Mouse (Mus musculus) liver (tissue): ENCODE measurements around the gene Vgll4.

Source experiments
- DNase-seq: peaks from one replicate; pipeline ENCODE4 v3.0.0-alpha.2; 2020; ENCODE audit warnings: mixed read lengths

Gene Vgll4

GRCm38 (mm10) chr6:114969213-114970120, at the start of gene Vgll4:
TSS of gene Vgll4 (minus strand) at chr6:114969994.
- DNase-seq: peak; percentile 47

GRCm38 (mm10) chr6:115015461-115015860, 45.7 kb upstream of the Vgll4 start:
- DNase-seq: no peak

GRCm38 (mm10) chr6:115013574-115013973, 43.8 kb upstream of the Vgll4 start:
- no peak for DNase-seq

DNA sequence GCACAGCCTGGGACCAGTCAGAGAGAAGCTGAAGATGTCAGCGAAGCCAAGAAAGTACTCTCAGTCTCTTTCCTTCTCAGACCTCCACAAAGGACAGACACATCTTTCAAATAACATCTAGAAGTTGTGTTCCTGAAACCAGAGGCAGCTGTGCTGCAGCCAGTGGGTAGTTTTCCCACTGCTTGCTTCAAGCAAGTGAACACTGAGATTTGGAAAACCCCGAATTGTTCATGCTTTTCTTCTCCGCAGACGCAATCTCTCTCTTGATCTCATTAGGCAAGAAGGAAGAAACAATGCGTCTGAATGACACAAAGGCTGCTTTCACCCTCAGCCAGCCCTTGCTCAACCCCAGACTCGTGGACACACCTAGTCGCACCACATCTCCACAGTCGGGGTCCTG, 42.0 kb upstream of the Vgll4 start:
- DNase-seq: no peak

- no peak for DNase-seq
These were observed 41.0 kb upstream of the Vgll4 start for GRCm38 (mm10) chr6:115010815-115011214.

GRCm38 (mm10) chr6:115010304-115010703, 40.5 kb upstream of the Vgll4 start:
- no peak for DNase-seq

DNA sequence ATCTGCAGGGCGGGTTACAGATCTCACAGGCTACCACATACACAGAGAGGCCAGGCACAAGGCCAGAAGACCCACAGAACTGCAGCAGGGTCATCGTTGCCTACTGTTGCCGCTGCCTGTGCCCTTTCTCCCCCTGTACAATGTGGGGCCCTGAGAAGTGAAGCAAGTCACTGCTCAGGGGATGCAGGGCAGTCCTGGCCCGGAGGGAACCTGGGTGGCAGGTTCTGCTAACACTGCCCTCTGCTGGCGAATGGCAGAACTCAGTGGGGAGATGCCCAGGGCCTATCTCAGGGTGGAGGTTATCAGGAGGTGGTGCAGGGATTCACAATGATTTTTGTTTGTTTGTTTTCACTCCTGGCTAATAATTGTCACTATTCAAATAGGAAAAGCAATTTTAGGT, 37.9 kb upstream of the Vgll4 start:
- DNase-seq: peak; percentile 70

DNA sequence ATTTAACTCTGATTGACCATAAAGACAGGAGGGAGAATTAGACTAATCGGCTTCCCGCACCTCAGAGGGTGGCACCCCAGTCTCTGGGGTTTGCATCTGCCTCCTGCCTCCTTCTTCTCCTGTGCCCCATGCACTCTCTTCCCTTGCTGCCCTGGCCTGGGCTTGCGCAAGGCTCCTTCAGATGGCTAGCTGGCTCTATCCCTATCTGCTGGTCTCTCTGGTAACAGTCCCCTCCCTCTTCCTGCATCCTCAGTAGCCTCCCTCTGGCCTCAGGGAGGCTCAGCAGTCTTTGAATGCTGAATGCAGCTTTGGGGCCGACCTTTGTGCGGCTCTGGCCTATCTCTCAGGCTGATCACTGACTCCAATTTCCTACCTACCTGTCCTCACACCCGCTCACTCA, 37.2 kb upstream of the Vgll4 start:
- peak; percentile 14 for DNase-seq

DNA sequence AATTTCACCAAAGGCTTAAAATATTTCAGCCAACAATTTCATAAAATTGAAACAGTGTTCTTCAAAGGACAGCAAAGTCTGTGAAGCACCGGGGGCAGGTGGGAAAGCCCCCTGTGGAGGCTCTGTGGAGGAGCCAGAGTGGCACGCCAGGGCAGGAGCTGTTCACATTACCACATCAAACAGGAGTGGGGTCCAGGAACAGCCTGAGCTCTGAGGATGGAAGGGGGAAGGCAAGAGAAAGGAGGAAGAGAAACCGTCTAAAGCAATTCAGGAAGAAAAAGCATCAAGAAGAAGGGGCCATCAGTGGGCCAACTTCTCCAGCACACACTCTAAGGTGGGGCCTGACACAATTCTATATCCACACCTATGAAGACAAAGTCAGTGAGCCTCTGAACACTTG, 36.3 kb upstream of the Vgll4 start:
- DNase-seq: no peak

DNA sequence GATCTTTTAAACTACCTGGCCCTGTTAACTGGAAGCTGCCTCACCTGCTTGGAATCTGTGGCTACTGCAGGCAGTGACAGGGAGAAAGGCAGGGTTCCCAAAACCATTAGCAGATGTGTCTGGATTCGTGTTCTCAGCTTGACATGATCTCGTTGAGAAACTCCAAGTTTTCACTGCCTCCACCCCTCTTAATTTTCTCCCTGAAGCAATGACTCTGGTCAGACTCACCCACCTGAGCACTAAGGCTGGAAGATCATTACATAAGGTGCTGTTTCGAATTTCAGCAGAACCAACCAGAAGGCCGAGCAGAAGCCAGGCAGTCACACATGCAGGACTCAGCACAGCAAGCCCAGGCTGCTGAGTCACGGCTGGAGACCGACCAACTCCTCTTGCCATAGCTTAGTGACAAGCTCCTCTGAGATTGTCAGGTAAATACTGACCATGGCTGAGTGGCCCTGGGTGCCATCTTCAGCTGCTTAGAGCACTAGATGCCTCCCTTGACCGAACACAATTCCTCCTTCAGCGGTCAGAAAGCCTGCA, 35.6 kb upstream of the Vgll4 start:
- DNase-seq: no peak

DNA sequence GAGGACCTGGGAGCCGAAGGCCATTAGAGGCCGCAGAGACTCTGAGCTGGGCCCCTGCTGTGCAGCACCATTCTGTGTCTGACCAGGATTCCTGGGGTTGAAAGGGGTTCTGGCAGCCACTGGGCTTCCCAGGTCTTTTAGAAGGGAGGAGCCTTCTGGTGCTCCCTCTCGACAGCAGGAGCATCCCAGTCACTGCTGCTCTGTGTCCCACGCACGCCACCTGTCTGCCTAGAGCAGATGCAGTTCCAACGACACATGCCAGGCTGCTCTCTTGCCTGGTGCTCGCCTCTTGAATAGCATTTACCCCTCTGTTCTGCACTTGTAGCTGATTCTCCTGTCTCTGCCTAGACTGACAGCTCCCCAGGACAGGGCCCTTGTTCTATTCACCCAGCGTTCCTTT, 34.8 kb upstream of the Vgll4 start:
- no peak for DNase-seq

DNA sequence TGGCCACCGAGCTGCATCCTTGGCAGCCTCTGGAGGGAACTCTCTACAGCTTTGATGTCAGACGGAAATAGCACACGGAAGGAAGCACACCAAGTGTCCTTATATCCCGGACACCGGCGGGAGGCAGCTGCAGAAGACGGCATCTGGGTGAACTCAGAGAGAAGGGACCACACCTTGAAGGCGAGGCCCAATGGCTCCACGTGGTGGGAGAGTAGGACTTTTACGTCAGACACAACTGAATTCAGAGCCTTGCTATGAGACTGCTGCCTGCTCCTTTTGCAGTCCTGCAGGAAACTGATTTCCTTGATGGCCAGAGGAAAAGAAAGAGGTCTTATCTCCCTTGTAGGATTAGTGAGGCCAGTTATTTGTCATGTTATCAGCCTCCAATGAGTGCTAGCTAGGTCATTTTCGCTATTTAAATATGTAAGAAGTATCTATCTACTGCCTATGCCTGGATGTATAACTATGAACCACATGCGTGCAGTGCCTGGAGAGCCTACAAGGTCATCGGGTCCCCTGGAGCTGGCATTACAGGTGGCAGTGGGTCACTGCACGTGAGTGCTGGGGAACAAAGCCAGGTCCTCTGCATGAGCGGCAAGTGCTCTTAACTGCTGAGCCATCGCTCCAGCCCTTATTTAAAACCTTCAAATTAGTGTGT, 28.7 kb upstream of the Vgll4 start:
- no peak for DNase-seq

DNA sequence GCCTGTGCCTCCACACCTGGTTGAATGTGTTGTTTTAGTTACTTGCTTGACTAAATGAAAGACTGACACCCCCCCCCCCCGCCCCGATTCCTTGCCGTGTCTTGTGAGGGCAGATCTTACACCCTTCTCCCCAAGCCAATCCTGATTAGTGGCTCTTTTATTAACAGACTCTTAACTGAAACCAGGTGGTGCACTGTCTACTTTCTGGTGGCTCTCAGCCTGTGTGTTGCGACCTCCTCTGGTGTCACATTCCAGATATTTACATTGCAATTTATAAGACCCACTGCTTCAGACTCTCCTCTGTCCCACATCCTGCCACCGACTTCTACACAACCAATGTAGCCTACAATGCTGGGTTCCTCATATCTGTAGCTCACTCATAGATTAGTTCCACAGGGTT, 27.7 kb upstream of the Vgll4 start:
- no peak for DNase-seq

DNA sequence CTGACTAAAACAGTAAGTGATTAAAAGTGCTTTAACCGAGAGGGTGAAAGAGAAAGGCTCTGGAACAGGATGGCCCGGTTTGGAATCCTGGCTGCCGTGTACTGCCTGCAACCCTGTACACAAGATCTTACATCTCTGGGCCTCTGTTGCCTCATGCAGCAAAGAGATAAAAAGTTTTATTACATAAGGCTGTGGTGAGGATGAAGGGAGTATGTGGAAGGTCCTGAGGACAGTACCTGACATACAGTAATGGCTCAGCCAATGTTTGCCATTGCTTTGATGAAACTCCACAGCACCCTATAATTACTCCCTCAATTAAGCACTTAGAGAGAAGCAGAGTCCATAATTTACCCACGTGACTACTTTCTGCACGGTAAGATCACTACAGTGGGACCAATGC, 27.1 kb upstream of the Vgll4 start:
- DNase-seq: no peak

GRCm38 (mm10) chr6:114994079-114994478, 24.3 kb upstream of the Vgll4 start:
- DNase-seq: no peak

DNA sequence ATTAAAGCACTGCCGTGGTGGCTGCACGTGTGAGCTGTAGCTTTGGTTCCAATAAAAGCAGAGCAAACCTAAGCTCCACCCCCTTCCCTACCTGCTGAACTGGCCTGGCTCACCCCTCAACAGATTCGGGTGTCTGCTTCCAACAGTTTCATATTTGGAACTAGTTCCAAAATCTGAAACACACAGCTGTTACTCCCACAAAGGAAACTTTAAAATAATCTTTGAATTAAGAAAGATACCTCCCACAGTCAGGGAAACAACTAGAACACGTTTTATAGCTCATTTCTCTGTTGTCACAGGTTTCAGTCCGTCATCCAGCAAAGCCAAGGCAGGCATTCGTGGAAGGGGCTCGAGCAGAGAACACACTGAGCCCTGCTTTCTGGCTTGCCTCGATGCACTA, 23.9 kb upstream of the Vgll4 start:
- no peak for DNase-seq

DNA sequence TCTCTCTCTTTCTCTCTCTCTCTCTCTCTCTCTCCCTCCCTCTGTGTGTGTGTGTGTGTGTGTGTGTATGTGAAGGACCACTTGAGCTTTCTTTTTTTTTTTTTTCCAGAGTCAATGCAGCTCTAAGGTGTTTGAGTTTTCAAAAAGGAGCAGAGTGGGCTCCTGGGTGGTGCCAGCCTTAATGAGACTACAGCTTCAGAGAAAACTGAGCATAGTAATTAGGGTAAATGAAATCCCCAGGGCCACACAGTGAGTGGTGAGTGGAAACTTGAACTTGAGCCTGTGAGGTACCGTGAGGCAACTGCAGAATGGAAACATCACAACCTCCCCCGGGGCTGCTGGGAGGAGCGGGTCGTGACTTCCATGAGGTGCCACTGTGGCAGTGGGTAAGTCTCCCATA, 22.1 kb upstream of the Vgll4 start:
- no peak for DNase-seq

DNA sequence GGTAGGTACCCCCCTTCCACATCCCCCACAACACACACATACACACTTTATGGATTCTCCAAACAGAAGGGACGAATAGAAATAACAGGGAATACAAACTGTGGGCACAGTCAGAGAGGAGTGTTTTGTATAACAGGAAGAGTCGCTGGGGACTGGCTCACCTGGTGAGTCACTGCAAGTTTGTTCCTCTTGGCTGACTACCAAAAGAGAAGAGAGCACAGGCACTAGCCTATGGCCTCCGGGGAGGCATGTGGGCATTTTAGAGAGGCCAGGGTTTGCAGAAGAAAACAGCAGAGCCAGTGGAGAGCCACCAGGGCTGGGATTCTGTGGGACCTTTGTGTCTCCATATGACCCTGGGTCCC, 18.8 kb upstream of the Vgll4 start:
- DNase-seq: no peak

GRCm38 (mm10) chr6:114987966-114988618, 18.3 kb upstream of the Vgll4 start:
- no peak for DNase-seq

- no peak for DNase-seq
These were observed 12.9 kb upstream of the Vgll4 start for GRCm38 (mm10) chr6:114982671-114983070.

GRCm38 (mm10) chr6:114979715-114980114, 9.9 kb upstream of the Vgll4 start:
- DNase-seq: no peak

GRCm38 (mm10) chr6:114976915-114977419, 7.2 kb upstream of the Vgll4 start:
- no peak for DNase-seq

- DNase-seq: no peak
These were observed 4.5 kb upstream of the Vgll4 start for GRCm38 (mm10) chr6:114974331-114974730.
